Mouse (Mus musculus) ES-Bruce4 (cell line): ENCODE results near the gene Cped1.

Experiments
- CTCF ChIP-seq: IDR thresholded peaks from one replicate; pipeline ENCODE4 v1.8.1; 2011; ENCODE audit warnings: low read depth, low read length
- EP300 ChIP-seq: IDR thresholded peaks from 2 replicates; pipeline ENCODE4 v1.6.1; 2011; ENCODE audit warnings: low read depth, low read length; ENCODE audit not compliant: insufficient read depth
- POLR2A ChIP-seq: IDR thresholded peaks from one replicate; pipeline ENCODE4 v1.8.1; 2011; ENCODE audit warnings: low read length; ENCODE audit not compliant: insufficient read depth

- TF ChIP-seq POLR2A (no peak), EP300 (no peak), CTCF (no peak)
These were observed 100.3 kb downstream of the Cped1 start for GRCm38 (mm10) chr6:22086056-22086455.
